Mouse (Mus musculus): ENCODE data around the gene Zfp68. TPM values are rescaled to one million over a fixed set of nuclear protein-coding genes. Genes with fewer than 3 reads are reported as not detected.
"Not testable (repeated sequence)": the region's sequence is repeated elsewhere in the genome, so short reads cannot be mapped to it uniquely, and the experiment has no call there.

The Zfp68 gene
- 92.2 and 113 TPM in 2 replicates for total RNA-seq (2017)

DNA sequence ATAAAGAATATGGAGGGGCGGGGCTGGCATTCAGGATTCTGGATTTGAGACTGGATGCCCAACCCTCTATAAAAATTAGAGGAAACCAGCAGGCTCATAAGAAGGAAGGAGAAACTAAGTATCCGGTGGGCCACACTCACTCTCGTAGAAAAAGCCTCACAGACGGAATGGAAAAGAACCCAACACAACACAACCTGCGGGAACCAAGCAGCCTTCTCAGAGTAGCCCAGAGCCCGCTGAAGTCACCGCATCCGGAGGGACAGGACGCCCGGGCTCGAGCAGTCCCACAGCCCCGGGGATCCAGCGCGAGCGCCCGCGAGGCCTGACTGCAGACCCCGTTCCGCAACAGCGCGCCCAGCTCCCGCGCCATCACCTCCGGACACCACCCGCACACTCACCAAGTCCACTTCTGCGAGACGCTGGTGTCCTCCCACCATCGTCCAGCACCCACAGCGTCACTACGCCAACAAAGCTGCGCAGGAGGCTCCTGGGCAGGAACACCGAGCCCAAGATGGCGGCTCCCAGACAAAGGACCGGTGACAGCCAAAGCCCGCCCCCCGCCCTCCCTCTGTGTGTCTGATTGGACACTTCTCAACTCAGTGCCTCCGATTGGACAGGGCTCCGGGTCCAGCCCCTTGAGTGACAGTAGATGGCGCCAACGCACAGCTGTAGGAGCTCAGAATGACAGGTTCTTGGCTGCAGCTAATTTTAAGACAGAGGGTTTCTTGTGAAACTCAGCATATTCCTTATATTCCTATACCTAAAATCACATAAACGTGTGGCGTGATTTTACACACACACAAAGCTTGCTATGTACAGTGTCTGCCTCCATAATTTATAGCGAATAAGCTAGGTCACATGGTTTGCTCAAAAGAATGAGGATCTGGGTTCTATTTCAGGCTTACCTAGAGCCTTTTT, at the start of gene Zfp68:
Zfp68 (minus strand) TSS at position 551 of the 918 bp plus-strand sequence.
- peak; percentile 88 to 91 for ATAC-seq (replicated peaks in 1 of 2; ENCODE audit: insufficient read depth in 1 of 2, low FRiP score in 2 of 2, low TSS enrichment in 1 of 2, low read depth in 1 of 2, poor library complexity in 2 of 2, severe bottlenecking in 2 of 2)

- ATAC-seq (replicated peaks in 1 of 2; ENCODE audit: insufficient read depth in 1 of 2, low FRiP score in 2 of 2, low TSS enrichment in 1 of 2, low read depth in 1 of 2, poor library complexity in 2 of 2, severe bottlenecking in 2 of 2) = peak; percentile 72 to 89
These were observed 39.4 kb upstream of the Zfp68 start for GRCm38 (mm10) chr5:138658922-138659321.

- peak; percentile 71 to 72 for ATAC-seq (replicated peaks in 1 of 2; ENCODE audit: insufficient read depth in 1 of 2, low FRiP score in 2 of 2, low TSS enrichment in 1 of 2, low read depth in 1 of 2, poor library complexity in 2 of 2, severe bottlenecking in 2 of 2)
These were observed 38.3 kb upstream of the Zfp68 start for GRCm38 (mm10) chr5:138657854-138658253.

- no peak for ATAC-seq (replicated peaks in 1 of 2; ENCODE audit: insufficient read depth in 1 of 2, low FRiP score in 2 of 2, low TSS enrichment in 1 of 2, low read depth in 1 of 2, poor library complexity in 2 of 2, severe bottlenecking in 2 of 2)
These were observed 37.8 kb upstream of the Zfp68 start for GRCm38 (mm10) chr5:138657407-138657806.

DNA sequence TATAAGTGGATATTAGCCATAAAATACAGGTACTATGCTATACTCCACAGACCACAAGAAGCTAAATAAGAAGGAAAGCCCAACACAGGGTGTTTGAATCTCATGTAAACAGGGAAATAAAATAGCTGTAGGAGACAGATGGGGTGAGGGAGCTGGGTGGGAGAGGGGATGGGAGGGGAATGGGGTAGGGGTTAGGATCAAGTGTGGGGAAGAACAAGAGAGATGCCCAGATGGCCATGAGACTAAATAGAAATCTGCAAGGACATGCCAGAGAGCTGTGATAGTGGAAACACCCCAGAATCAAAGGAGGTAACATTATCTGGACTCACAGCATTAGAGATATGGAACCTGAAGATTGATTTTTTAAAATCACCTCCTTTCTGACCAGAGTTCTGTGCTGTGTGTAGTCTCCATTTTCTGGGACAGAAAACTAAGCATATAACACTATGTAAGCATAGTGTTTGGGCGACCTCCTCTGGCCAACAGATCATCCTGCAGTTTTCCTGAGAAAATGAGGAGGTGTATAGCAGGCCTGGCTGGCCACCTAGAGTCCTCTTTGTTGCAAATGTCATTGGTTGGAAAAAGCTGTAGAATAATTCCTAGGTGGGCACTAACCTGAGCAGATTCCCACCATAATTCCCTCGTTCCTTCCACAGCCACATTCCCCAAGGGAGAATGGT, 37.1 kb upstream of the Zfp68 start:
- ATAC-seq (replicated peaks in 1 of 2; ENCODE audit: insufficient read depth in 1 of 2, low FRiP score in 2 of 2, low TSS enrichment in 1 of 2, low read depth in 1 of 2, poor library complexity in 2 of 2, severe bottlenecking in 2 of 2) = peak; percentile 76 to 89

DNA sequence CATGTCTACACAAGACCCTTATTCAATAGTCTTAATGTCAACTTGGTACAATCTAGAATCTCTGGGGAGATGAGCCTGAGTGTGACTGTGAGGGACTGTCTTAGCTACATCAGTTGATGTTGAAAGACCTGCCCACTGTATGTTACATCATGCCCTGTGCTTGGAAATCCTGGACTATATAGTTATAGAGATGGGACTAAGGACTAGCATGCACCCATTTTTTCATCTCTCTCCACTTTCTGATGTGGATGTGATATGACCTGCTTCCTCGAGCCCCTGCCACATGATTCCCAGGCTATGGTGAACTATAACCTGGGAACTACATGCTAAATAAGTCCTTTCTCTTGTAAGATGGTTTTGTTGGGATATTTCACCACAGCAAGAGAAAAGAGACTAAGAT, 33.4 kb upstream of the Zfp68 start:
- ATAC-seq (replicated peaks in 1 of 2; ENCODE audit: insufficient read depth in 1 of 2, low FRiP score in 2 of 2, low TSS enrichment in 1 of 2, low read depth in 1 of 2, poor library complexity in 2 of 2, severe bottlenecking in 2 of 2) = no peak

- ATAC-seq (replicated peaks in 1 of 2; ENCODE audit: insufficient read depth in 1 of 2, low FRiP score in 2 of 2, low TSS enrichment in 1 of 2, low read depth in 1 of 2, poor library complexity in 2 of 2, severe bottlenecking in 2 of 2) = no peak
These were observed 22.2 kb upstream of the Zfp68 start for GRCm38 (mm10) chr5:138641761-138642160.

DNA sequence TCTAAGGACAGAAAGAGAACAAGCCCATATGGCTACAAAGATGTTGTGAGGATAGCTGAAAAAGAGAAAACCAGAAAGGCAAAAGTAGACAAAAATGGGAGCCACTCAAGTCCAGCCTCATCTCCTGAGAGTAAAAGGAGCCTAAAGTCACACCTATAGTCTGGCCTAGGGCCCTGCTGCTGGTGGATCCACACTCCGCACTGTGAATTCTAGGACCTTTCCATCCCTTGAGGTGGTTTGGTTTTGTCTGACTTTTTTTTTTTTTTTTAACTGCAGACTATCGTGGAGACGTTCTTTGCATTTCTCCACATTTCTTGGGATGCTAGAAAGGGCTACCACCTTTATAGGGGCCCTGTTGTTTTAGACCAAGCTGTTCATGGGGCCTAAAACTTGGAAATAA, 21.5 kb upstream of the Zfp68 start:
- ATAC-seq (replicated peaks in 1 of 2; ENCODE audit: insufficient read depth in 1 of 2, low FRiP score in 2 of 2, low TSS enrichment in 1 of 2, low read depth in 1 of 2, poor library complexity in 2 of 2, severe bottlenecking in 2 of 2) = no peak

GRCm38 (mm10) chr5:138636486-138636885, 16.9 kb upstream of the Zfp68 start:
- no peak for ATAC-seq (replicated peaks in 1 of 2; ENCODE audit: insufficient read depth in 1 of 2, low FRiP score in 2 of 2, low TSS enrichment in 1 of 2, low read depth in 1 of 2, poor library complexity in 2 of 2, severe bottlenecking in 2 of 2)

- no peak for ATAC-seq (replicated peaks in 1 of 2; ENCODE audit: insufficient read depth in 1 of 2, low FRiP score in 2 of 2, low TSS enrichment in 1 of 2, low read depth in 1 of 2, poor library complexity in 2 of 2, severe bottlenecking in 2 of 2)
These were observed 3.9 kb upstream of the Zfp68 start for GRCm38 (mm10) chr5:138623478-138623875.

GRCm38 (mm10) chr5:138622645-138623477, 3.3 kb upstream of the Zfp68 start, which contains the start of gene A430033K04Rik:
TSS of gene A430033K04Rik (plus strand) at chr5:138622859.
- ATAC-seq (replicated peaks in 1 of 2; ENCODE audit: insufficient read depth in 1 of 2, low FRiP score in 2 of 2, low TSS enrichment in 1 of 2, low read depth in 1 of 2, poor library complexity in 2 of 2, severe bottlenecking in 2 of 2) = peak; percentile 91 to 92

GRCm38 (mm10) chr5:138620836-138621235, 1.3 kb upstream of the Zfp68 start:
- ATAC-seq (replicated peaks in 1 of 2; ENCODE audit: insufficient read depth in 1 of 2, low FRiP score in 2 of 2, low TSS enrichment in 1 of 2, low read depth in 1 of 2, poor library complexity in 2 of 2, severe bottlenecking in 2 of 2) = no peak

DNA sequence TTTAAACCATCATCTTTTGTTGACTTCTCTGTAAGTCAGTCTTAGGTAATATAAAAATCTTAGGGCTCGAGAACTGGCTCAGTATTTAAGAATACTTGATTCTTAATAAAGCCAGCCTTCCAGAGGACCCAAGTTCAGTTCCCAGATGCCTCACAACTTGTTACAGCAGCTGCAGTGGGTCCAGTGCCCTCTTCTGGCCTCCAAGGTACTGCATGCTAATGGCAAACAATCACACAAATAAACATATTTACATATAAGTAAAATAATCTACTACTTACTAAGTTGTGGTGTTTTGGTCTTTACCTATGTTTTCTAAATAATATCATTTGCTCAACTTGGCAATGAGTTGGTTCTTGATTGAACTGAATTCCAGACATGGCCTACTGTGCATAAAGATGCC, 1.2 kb downstream of the Zfp68 start:
- ATAC-seq (replicated peaks in 1 of 2; ENCODE audit: insufficient read depth in 1 of 2, low FRiP score in 2 of 2, low TSS enrichment in 1 of 2, low read depth in 1 of 2, poor library complexity in 2 of 2, severe bottlenecking in 2 of 2) = no peak

DNA sequence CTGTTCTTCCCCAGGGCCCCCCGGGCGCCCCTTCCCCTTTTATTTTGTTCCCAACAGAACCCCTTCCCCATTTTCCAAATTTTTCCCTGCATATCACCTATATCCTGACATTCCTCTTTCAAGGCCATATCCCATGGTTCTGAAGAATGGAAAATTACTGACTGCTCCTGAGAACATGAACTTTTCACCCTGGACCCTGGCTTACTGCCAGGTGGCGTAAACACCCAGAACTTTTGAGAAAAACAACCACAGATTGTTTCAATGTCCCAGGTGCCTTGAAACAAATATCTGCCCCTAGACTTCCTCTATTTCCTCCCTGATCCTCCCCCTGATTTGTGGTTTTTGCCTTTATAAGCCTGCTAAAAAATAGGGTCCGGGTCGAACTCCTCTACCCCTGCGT, 32.2 kb downstream of the Zfp68 start:
- no peak for ATAC-seq (replicated peaks in 1 of 2; ENCODE audit: insufficient read depth in 1 of 2, low FRiP score in 2 of 2, low TSS enrichment in 1 of 2, low read depth in 1 of 2, poor library complexity in 2 of 2, severe bottlenecking in 2 of 2)

- no peak for ATAC-seq (replicated peaks in 1 of 2; ENCODE audit: insufficient read depth in 1 of 2, low FRiP score in 2 of 2, low TSS enrichment in 1 of 2, low read depth in 1 of 2, poor library complexity in 2 of 2, severe bottlenecking in 2 of 2)
These were observed 47.9 kb downstream of the Zfp68 start for GRCm38 (mm10) chr5:138571623-138572022.

DNA sequence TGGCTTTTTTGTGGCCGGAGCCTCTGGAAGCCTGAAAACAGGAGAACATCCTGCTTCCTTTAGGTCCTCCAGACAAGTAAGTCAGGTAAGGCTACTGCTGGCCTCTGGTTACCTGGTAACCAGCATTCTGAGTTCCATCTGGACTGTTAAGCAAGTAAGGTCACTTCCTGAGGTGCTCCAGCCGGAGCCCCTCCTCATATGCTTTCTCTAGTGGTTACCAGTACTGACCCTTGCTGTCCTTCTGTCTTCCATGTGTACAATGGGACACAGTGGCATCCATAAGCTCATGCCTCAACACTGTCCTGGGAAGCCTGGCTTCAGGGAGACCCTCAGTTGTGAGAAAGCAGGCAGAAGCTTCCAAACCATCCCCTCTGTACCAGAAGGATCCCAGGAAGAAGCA, 54.9 kb downstream of the Zfp68 start, which contains the start of gene 1700123K08Rik:
1700123K08Rik (minus strand) TSS at position 101 of the 400 bp plus-strand sequence.
- not testable (repeated sequence) for ATAC-seq (replicated peaks in 1 of 2; ENCODE audit: insufficient read depth in 1 of 2, low FRiP score in 2 of 2, low TSS enrichment in 1 of 2, low read depth in 1 of 2, poor library complexity in 2 of 2, severe bottlenecking in 2 of 2)

All from hematopoietic stem cell, adult 5-6 weeks (primary cell).